Mouse (Mus musculus) lung, postnatal 10 days (tissue): ENCODE data around the gene Srsf9.
"Not testable (repeated sequence)": the region's sequence is repeated elsewhere in the genome, so short reads cannot be mapped to it uniquely, and the experiment has no call there.

Experiments
- DNase-seq: peaks from one replicate; pipeline ENCODE4 v3.0.0; 2021

Gene Srsf9

GRCm38 (mm10) chr5:115326875-115327609 is at the start of gene Srsf9:
TSS of gene Srsf9 (plus strand) at chr5:115327177.
- peak; percentile 97 for DNase-seq

GRCm38 (mm10) chr5:115278053-115278452 is 48.9 kb upstream of the Srsf9 start:
- DNase-seq: no peak

GRCm38 (mm10) chr5:115278785-115279184 is 48.2 kb upstream of the Srsf9 start:
- DNase-seq: no peak

GRCm38 (mm10) chr5:115279226-115280049 is 47.5 kb upstream of the Srsf9 start, which contains the start of gene Coq5:
TSS of gene Coq5 (plus strand) at chr5:115279666.
- peak; percentile 89 for DNase-seq

- peak; percentile 26 for DNase-seq
Observed at GRCm38 (mm10) chr5:115280050-115280687, 46.8 kb upstream of the Srsf9 start.

- no peak for DNase-seq
Observed at GRCm38 (mm10) chr5:115284735-115285134, 42.2 kb upstream of the Srsf9 start.

- no peak for DNase-seq
Observed at GRCm38 (mm10) chr5:115294173-115294572, 32.8 kb upstream of the Srsf9 start.

GRCm38 (mm10) chr5:115296347-115296746 is 30.6 kb upstream of the Srsf9 start:
- DNase-seq: no peak

GRCm38 (mm10) chr5:115300035-115300744 is 26.8 kb upstream of the Srsf9 start:
- DNase-seq: peak; percentile 86

- peak; percentile 99 for DNase-seq
Observed at GRCm38 (mm10) chr5:115300792-115301614, 26.0 kb upstream of the Srsf9 start, which contains the start of gene Dynll1. TSS of gene Dynll1 (minus strand) at chr5:115300999.

GRCm38 (mm10) chr5:115301615-115302014 is 25.4 kb upstream of the Srsf9 start:
- DNase-seq: no peak

GRCm38 (mm10) chr5:115302190-115302589 is 24.8 kb upstream of the Srsf9 start:
- DNase-seq: not testable (repeated sequence)

- DNase-seq: no peak
Observed at GRCm38 (mm10) chr5:115312354-115312753, 14.6 kb upstream of the Srsf9 start.

- peak; percentile 31 for DNase-seq
Observed at GRCm38 (mm10) chr5:115312816-115313667, 13.9 kb upstream of the Srsf9 start.

GRCm38 (mm10) chr5:115313668-115313943 is 13.4 kb upstream of the Srsf9 start:
- no peak for DNase-seq

GRCm38 (mm10) chr5:115316968-115317644 is 9.9 kb upstream of the Srsf9 start:
- DNase-seq: peak; percentile 15

GRCm38 (mm10) chr5:115317645-115318328 is 9.2 kb upstream of the Srsf9 start:
- DNase-seq: peak; percentile 58

GRCm38 (mm10) chr5:115319004-115319940 is 7.7 kb upstream of the Srsf9 start:
- DNase-seq: peak; percentile 95
